29 mouse cellular contexts compared by ENCODE assay signal in the genomic region with DNA sequence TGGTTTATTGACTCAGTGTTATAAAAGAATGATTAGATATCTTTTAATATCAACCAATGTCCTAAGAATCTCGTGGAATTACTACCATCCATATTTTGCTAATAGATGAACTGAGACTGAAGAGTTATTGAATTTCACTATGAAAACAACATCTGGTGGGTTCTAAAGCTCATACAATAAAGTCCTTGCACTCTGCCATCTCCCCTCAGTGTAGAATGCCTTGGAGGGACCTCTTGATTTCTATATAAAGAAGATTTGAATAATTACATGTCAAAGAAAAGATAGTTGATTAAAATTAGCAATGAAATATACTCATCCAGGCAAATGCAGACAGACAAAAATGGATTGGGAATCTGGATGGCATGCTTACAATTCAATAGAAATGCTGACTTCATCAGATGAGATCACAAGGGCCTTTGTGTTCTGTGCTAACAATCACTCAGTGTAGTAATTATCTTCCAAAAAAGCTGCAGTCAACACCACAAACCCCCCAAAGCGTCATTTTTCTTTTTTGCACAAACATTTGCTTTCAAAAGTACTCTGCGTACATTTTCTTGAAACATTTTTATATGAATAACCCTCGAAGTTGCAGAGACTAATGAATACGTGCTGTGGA.
A peak's percentile ranks its signal among the peaks of the same experiment; 100 is the strongest.
DNase-seq lines count a peak whose midpoint lies in the region; ATAC-seq and TF ChIP-seq lines count a peak whose summit lies in the region.
"Had no signal": no experiment of that assay in that cellular context is flagged by ENCODE, and none has a peak within 500 bp of the region (broad histone marks: within the 10 kb centered on the region; RNA-seq: fewer than 3 reads in every experiment).

No protein-coding gene starts in this region.

- no peaks in the 10 kb centered on the region for H3K9me3 ChIP-seq in forebrain, embryonic 13.5 days (replicated peaks)
- no peaks in the 10 kb centered on the region for H3K9me3 ChIP-seq in forebrain, embryonic 11.5 days (ENCODE audit: control insufficient read depth, low read length)
- H3K9me3 ChIP-seq in forebrain, embryonic 16.5 days (ENCODE audit: control insufficient read depth, low read length), result no peaks in the 10 kb centered on the region
- H3K9me3 ChIP-seq: embryonic facial prominence, embryonic 10.5 days; embryonic facial prominence, embryonic 15.5 days; G1E; heart, embryonic 13.5 days; limb, embryonic 12.5 days; liver, embryonic 15.5 days had no signal

- no peak for TF ChIP-seq CTCF in layer of hippocampus, adult 2 months (conservative IDR thresholded peaks at IDR 0.05)

- WGBS in forebrain, embryonic 13.5 days, result 81% methylated on average over 5 of the region's 5 CpGs
- WGBS in forebrain, embryonic 11.5 days, result 79% methylated on average over 5 of the region's 5 CpGs
- WGBS in forebrain, embryonic 16.5 days, result 65% methylated on average over 5 of the region's 5 CpGs

- no peaks in the 10 kb centered on the region for H3K36me3 ChIP-seq in forebrain, embryonic 13.5 days (ENCODE audit: poor library complexity, severe bottlenecking)
- no peaks in the 10 kb centered on the region for H3K36me3 ChIP-seq in forebrain, embryonic 11.5 days (ENCODE audit: control insufficient read depth, insufficient read depth, low read length)
- no peaks in the 10 kb centered on the region for H3K36me3 ChIP-seq in forebrain, embryonic 16.5 days (ENCODE audit: control insufficient read depth, insufficient read depth)
- H3K36me3 ChIP-seq: embryonic facial prominence, embryonic 10.5 days; embryonic facial prominence, embryonic 15.5 days; G1E; heart, embryonic 13.5 days; limb, embryonic 12.5 days; liver, embryonic 15.5 days had no signal

- no peaks in the 10 kb centered on the region for H3K4me1 ChIP-seq in forebrain, embryonic 13.5 days
- no peaks in the 10 kb centered on the region for H3K4me1 ChIP-seq in forebrain, embryonic 11.5 days (replicated peaks; ENCODE audit: control insufficient read depth, insufficient read depth, low read length)
- H3K4me1 ChIP-seq in forebrain, embryonic 16.5 days (replicated peaks; ENCODE audit: control insufficient read depth, insufficient read depth, low read length), result no peaks in the 10 kb centered on the region
- H3K4me1 ChIP-seq: embryonic facial prominence, embryonic 10.5 days; embryonic facial prominence, embryonic 15.5 days; heart, embryonic 13.5 days; limb, embryonic 12.5 days; liver, embryonic 15.5 days had no signal

- H3K9ac ChIP-seq in forebrain, embryonic 13.5 days, result no peak overlapping the region
- no peak overlapping the region for H3K9ac ChIP-seq in forebrain, embryonic 11.5 days (ENCODE audit: low read length)
- no peak overlapping the region for H3K9ac ChIP-seq in forebrain, embryonic 16.5 days (replicated peaks; ENCODE audit: low read depth, low read length)
- H3K9ac ChIP-seq: embryonic facial prominence, embryonic 15.5 days; heart, embryonic 13.5 days; hindbrain, embryonic 14.5 days; limb, embryonic 12.5 days; liver, embryonic 15.5 days; lung, embryonic 14.5 days had no signal

- DNase-seq in forebrain, embryonic 11.5 days (ENCODE audit: low spot score), result no peak
- peak in 1 of 2 experiments; percentile 10 for DNase-seq in layer of hippocampus, adult 2 months (ENCODE audit: low spot score in 2 of 2)
- DNase-seq in layer of hippocampus, adult 8-10 months (ENCODE audit: low spot score in 2 of 2), result no peak
- DNase-seq in Muller cell, postnatal 12 days (ENCODE audit: inconsistent ontology term), result peak; percentile 66
- DNase-seq in spleen, adult 18-20 months, result no peak
- DNase-seq: adrenal gland, postnatal 10 days; cerebellum, adult 11-12 months; cerebellum, postnatal 10 days; heart, adult 2 months; heart, postnatal 10 days; kidney, adult 9 months; kidney, postnatal 14 days; lung, embryonic 14.5 days; lung, postnatal 14 days; right cerebral cortex, adult 18-20 months; thymus, postnatal 4 days had no signal

- H3K4me2 ChIP-seq in forebrain, embryonic 13.5 days, result no peak overlapping the region
- H3K4me2 ChIP-seq in forebrain, embryonic 11.5 days (ENCODE audit: low read depth, low read length, severe bottlenecking), result no peak overlapping the region
- no peak overlapping the region for H3K4me2 ChIP-seq in forebrain, embryonic 16.5 days (ENCODE audit: low read length)
- H3K4me2 ChIP-seq: embryonic facial prominence, embryonic 15.5 days; heart, embryonic 13.5 days; hindbrain, embryonic 14.5 days; limb, embryonic 12.5 days; liver, embryonic 15.5 days; lung, embryonic 14.5 days; midbrain, embryonic 11.5 days had no signal

- peak; percentile 77 for ATAC-seq in forebrain, embryonic 13.5 days
- ATAC-seq in forebrain, embryonic 11.5 days (replicated peaks; ENCODE audit: low FRiP score), result no peak
- peak; percentile 84 for ATAC-seq in forebrain, embryonic 16.5 days
- ATAC-seq: intestine, postnatal 0 days; midbrain, embryonic 16.5 days; Patski had no signal

- no peak overlapping the region for H3K27ac ChIP-seq in forebrain, embryonic 13.5 days
- H3K27ac ChIP-seq in forebrain, embryonic 11.5 days (ENCODE audit: low read depth, low read length), result no peak overlapping the region
- H3K27ac ChIP-seq in layer of hippocampus, adult 2 months, result peak overlapping the region; percentile 75
- H3K27ac ChIP-seq in forebrain, embryonic 16.5 days (ENCODE audit: low read length), result peak overlapping the region; percentile 50; the same call in 1 of the 2 replicates
- H3K27ac ChIP-seq: embryonic facial prominence, embryonic 10.5 days; embryonic facial prominence, embryonic 15.5 days; heart, adult 2 months; heart, embryonic 13.5 days; hindbrain, embryonic 14.5 days; limb, embryonic 12.5 days; liver, embryonic 15.5 days had no signal

- H3K27me3 ChIP-seq in forebrain, embryonic 13.5 days, result no peaks in the 10 kb centered on the region
- no peaks in the 10 kb centered on the region for H3K27me3 ChIP-seq in forebrain, embryonic 11.5 days (ENCODE audit: control insufficient read depth, insufficient read depth, low read length)
- H3K27me3 ChIP-seq in forebrain, embryonic 16.5 days (replicated peaks; ENCODE audit: control insufficient read depth, insufficient read depth, low read length), result no peaks in the 10 kb centered on the region
- H3K27me3 ChIP-seq: embryonic facial prominence, embryonic 15.5 days; heart, embryonic 13.5 days; limb, embryonic 12.5 days; liver, embryonic 15.5 days; Patski had no signal

- no peak overlapping the region for H3K4me3 ChIP-seq in forebrain, embryonic 13.5 days
- no peak overlapping the region for H3K4me3 ChIP-seq in forebrain, embryonic 11.5 days (ENCODE audit: low read depth, low read length)
- no peak overlapping the region for H3K4me3 ChIP-seq in layer of hippocampus, adult 2 months
- no peak overlapping the region for H3K4me3 ChIP-seq in forebrain, embryonic 16.5 days (replicated peaks; ENCODE audit: low read length)
- H3K4me3 ChIP-seq: embryonic facial prominence, embryonic 10.5 days; embryonic facial prominence, embryonic 15.5 days; heart, adult 2 months; heart, embryonic 13.5 days; limb, embryonic 12.5 days; liver, embryonic 15.5 days had no signal

Comparison
In these comparisons a context has a peak if more than half of its experiments do, and no peak if none do; other contexts are left out.
1. H3K27ac ChIP-seq: peak in layer of hippocampus, adult 2 months (single experiment) and forebrain, embryonic 16.5 days (single experiment); none in forebrain, embryonic 13.5 days (single experiment) and forebrain, embryonic 11.5 days (single experiment).